Mouse (Mus musculus) C2C12 (cell line): ENCODE data around the gene Fis1.

ENCODE experiments used
- CTCF ChIP-seq: IDR thresholded peaks from one replicate; pipeline ENCODE4 v1.5.1; 2011; ENCODE audit not compliant: control insufficient read depth, insufficient read depth, insufficient read length
- FOSL1 ChIP-seq: IDR thresholded peaks from one replicate; pipeline ENCODE4 v1.8.0; 2011; ENCODE audit warnings: mild to moderate bottlenecking, low read length; ENCODE audit not compliant: poor library complexity, insufficient read depth, severe bottlenecking
- MAX ChIP-seq: IDR thresholded peaks from one replicate; pipeline ENCODE4 v1.6.1; 2011; ENCODE audit warnings: mild to moderate bottlenecking, control low read depth
- MYOG ChIP-seq: IDR thresholded peaks from one replicate; pipeline ENCODE4 v1.6.1; 2011; ENCODE audit not compliant: control insufficient read depth, insufficient read length; ENCODE audit errors: extremely low read depth
- USF1 ChIP-seq: IDR thresholded peaks from one replicate; pipeline ENCODE4 v1.6.1; 2011; ENCODE audit warnings: low read depth, mild to moderate bottlenecking, control low read depth, moderate library complexity

DNA sequence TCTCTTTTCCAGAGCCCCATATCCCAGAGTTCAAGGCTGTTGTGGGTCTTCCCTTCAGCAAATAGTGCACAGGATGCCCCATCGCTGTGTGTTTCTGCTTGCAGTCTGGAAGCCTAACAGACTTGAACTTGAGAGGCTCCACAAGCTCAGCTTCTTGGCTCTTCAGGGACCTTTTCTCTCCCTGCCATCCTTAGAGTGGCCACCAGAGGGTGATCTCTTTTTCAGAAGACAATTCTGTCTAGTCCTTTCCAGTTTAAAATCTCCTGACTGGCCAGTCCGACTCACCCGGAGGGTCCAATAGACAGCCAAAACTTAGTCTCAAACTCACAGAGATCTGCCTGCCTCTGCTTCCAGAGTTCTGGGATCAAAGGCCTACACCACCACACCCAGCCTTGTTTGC lies 56.9 kb downstream of the Fis1 start:
- TF ChIP-seq CTCF (no peak), MYOG (no peak), USF1 (no peak), FOSL1 (no peak), MAX (no peak)
